Mouse (Mus musculus) left cerebral cortex, postnatal 25 days (tissue): Measurements from ENCODE around the gene Adamtsl2. TPM values are rescaled to one million over a fixed set of nuclear protein-coding genes. Genes with fewer than 3 reads are reported as not detected.

ENCODE experiments used
- DNase-seq, 2 experiments: peaks; one replicate each; pipeline ENCODE4 v3.0.0; 2022; ENCODE audit warnings: low spot score in 2 of 2, mixed read lengths in 1 of 2
- intact Hi-C: fragments of 180-260 bp; cut with DNase I; formaldehyde crosslinking; loops from one replicate; pipeline ENCODE4 v1.15.1; 2025
- total RNA-seq, 2 experiments: library from RNA; stranded (reverse); gene quantifications; 2 replicates each; pipeline ENCODE4 v1.2.3; 2021

The Adamtsl2 gene
- total RNA-seq, 2 experiments from 2014 or later, result 19.5 to 24.7 TPM

GRCm38 (mm10) chr2:27144957-27145356 is 65.8 kb downstream of the Adamtsl2 start:
- intact Hi-C loops, result loop anchor here (2.0 to 5.0 kb wide), 2 partner anchors 20 to 82 kb away; partner anchors contain the start of gene Dbh
- DNase-seq, result peak in 1 of 2 experiments; percentile 84

- DNase-seq, result no peak
- intact Hi-C loops, result no loop called here
Measured at GRCm38 (mm10) chr2:27146840-27147239, 67.7 kb downstream of the Adamtsl2 start.

DNA sequence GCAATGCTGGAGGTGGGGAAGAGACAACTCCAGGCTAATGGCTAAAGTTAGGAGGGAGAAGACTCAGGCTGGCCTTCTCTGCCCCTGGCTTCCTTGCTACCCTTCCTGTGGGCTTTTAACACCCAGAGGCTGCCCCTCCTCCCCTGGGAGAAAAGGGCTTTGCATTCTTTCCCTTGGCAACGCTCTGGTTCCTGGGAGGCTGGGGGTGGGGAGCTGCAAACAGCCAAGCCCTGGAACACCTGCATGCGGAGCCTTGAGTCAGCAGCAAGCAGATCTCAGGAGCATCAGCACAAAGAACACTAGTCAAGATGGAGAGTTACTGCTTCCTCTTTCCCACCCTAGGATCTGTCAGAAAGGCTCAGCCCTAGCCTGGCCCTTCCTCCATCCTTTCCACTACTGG is 70.3 kb downstream of the Adamtsl2 start:
- DNase-seq, result no peak
- intact Hi-C loops, result no loop called here

GRCm38 (mm10) chr2:27154466-27155185 is 75.4 kb downstream of the Adamtsl2 start:
- intact Hi-C loops, result no loop called here

DNA sequence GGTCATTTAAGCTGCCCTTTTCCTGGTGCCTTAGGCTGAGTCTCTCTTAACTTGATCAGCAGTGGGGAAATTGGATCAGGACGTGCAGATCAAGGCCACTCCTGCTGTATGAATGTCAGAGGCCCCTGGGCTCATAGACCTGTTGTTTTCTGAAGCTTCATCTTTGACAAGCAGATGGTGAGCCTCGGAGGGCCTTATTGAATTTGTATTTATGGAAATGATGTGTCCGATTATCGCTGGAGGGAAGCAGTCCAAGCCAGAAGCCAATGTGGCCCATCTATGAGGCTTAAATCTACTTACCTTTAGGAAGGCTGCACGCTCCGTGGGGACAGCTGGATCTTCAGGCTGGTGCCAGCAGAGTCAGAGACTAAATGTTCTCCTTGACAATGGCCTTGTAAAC is 77.4 kb downstream of the Adamtsl2 start:
- intact Hi-C loops, result no loop called here
- no peak for DNase-seq

More at GRCm38 (mm10) chr2:27154466-27155185, 75.4 kb downstream of the Adamtsl2 start:
- no peak for DNase-seq

Other genes starting within 250 kb of the Adamtsl2 start
- not detected for gene Abo, start 214.4 kb upstream of the Adamtsl2 start, total RNA-seq
- 10 to 100 TPM; 23.4 to 28.0 TPM for gene Surf6, start 176.5 kb upstream of the Adamtsl2 start, total RNA-seq
- 10 to 100 TPM; 41.9 to 45.0 TPM for gene Med22, start 168.7 kb upstream of the Adamtsl2 start, total RNA-seq
- gene Rpl7a, start 168.6 kb upstream of the Adamtsl2 start, total RNA-seq, result 100 to 1,000 TPM; 229 to 238 TPM
- 10 to 100 TPM; 33.4 to 37.1 TPM for gene Surf2, start 163.0 kb upstream of the Adamtsl2 start, total RNA-seq
- 10 to 100 TPM; 89.6 to 98.4 TPM for gene Surf1, start 162.8 kb upstream of the Adamtsl2 start, total RNA-seq
- gene Surf4, start 145.5 kb upstream of the Adamtsl2 start, total RNA-seq, result 10 to 100 TPM; 51.1 to 56.4 TPM
- gene Stkld1, start 145.3 kb upstream of the Adamtsl2 start, total RNA-seq, result under 1 TPM; 0.43 to 0.73 TPM
- gene Rexo4, start 115.0 kb upstream of the Adamtsl2 start, total RNA-seq, result 10 to 100 TPM; 56.0 to 56.9 TPM
- gene Adamts13, start 106.0 kb upstream of the Adamtsl2 start, total RNA-seq, result 1 to 10 TPM; 1.6 to 2.6 TPM
- 10 to 100 TPM; 44.1 to 45.9 TPM for gene Cacfd1, start 69.5 kb upstream of the Adamtsl2 start, total RNA-seq
- 10 to 100 TPM; 30.5 to 31.1 TPM for gene Slc2a6, start 51.4 kb upstream of the Adamtsl2 start, total RNA-seq
- under 1 TPM; 0.32 to 0.60 TPM for gene Mymk, start 7.2 kb upstream of the Adamtsl2 start, total RNA-seq
- 100 to 1,000 TPM; 104 to 113 TPM for gene Fam163b, start 63.1 kb downstream of the Adamtsl2 start, total RNA-seq
- gene Dbh, start 85.9 kb downstream of the Adamtsl2 start, total RNA-seq, result under 1 TPM; 0.62 to 0.89 TPM
- gene Sardh, start 169.0 kb downstream of the Adamtsl2 start, total RNA-seq, result 10 to 100 TPM in 1 of 2 experiments, 1 to 10 TPM in 1; 9.1 to 11.7 TPM